ENCODE assay signal across 12 mouse cellular contexts in genomic region chr10:17476720-17477119, GRCm38 (mm10).
DNase-seq lines count a peak whose midpoint lies in the region; TF ChIP-seq lines count a peak whose summit lies in the region.
"Had no signal": no experiment of that assay in that cellular context is flagged by ENCODE, and none has a peak within 500 bp of the region (broad histone marks: within the 10 kb centered on the region; RNA-seq: fewer than 3 reads in every experiment).

No protein-coding gene starts in this region.

- no peak overlapping the region for H3K27ac ChIP-seq in kidney, adult 2 months (ENCODE audit: insufficient read depth, low read depth, low read length)

- H3K36me3 ChIP-seq in kidney, adult 2 months (ENCODE audit: control insufficient read depth, insufficient read depth, low read length) = no peaks in the 10 kb centered on the region

- no peaks in the 10 kb centered on the region for H3K4me1 ChIP-seq in kidney, adult 2 months (ENCODE audit: control insufficient read depth, insufficient read depth, low read length)

- no peak overlapping the region for H3K4me3 ChIP-seq in kidney, adult 2 months (ENCODE audit: insufficient read depth, low read depth, low read length)
- H3K4me3 ChIP-seq: erythroblast, embryonic 14.5 days had no signal

- DNase-seq in kidney, adult 2 months = peak; percentile 8
- no peak for DNase-seq in kidney, adult 8-10 months
- peak; percentile 78 for DNase-seq in adrenal gland, postnatal 10 days
- DNase-seq in gastrocnemius, postnatal 25 days = peak; percentile 43
- peak; percentile 64 for DNase-seq in lung, postnatal 36 days
- DNase-seq in cerebellum, postnatal 25 days = no peak
- no peak for DNase-seq in spleen, postnatal 14 days (ENCODE audit: low spot score in 2 of 2)
- no peak for DNase-seq in testis, postnatal 14 days (ENCODE audit: low spot score)
- DNase-seq: kidney, postnatal 4 days; spleen, adult 18-20 months had no signal

- TF ChIP-seq POLR2A in kidney, adult 2 months (IDR thresholded peaks at IDR 0.05; ENCODE audit: low read depth, low read length) = no peak

- H3K27me3 ChIP-seq in kidney, adult 2 months (replicated peaks; ENCODE audit: control insufficient read depth, insufficient read depth, low read length) = no peaks in the 10 kb centered on the region
- H3K27me3 ChIP-seq: CH12.LX had no signal

- 88% methylated on average over 6 of the region's 6 CpGs for WGBS in kidney, adult 2 months

- TF ChIP-seq CTCF in kidney, adult 2 months (conservative IDR thresholded peaks at IDR 0.05; ENCODE audit: insufficient read depth, insufficient read length, low read depth, low read length) = no peak

Comparison
In these comparisons a context has a peak if more than half of its experiments do, and no peak if none do; other contexts are left out.
1. DNase-seq: peak in kidney, adult 2 months (single experiment), adrenal gland, postnatal 10 days (single experiment), gastrocnemius, postnatal 25 days (single experiment) and lung, postnatal 36 days (single experiment); none in kidney, adult 8-10 months (0 of 2), cerebellum, postnatal 25 days (0 of 2), spleen, postnatal 14 days (0 of 2) and testis, postnatal 14 days (single experiment).